Mouse (Mus musculus): ENCODE measurements around the gene Mphosph10. TPM values are rescaled to one million over a fixed set of nuclear protein-coding genes. Genes with fewer than 3 reads are reported as not detected.

Mphosph10 gene
- total and polyA plus RNA-seq, 3 experiments: 77.6 to 290 (median 87.9) TPM

DNA sequence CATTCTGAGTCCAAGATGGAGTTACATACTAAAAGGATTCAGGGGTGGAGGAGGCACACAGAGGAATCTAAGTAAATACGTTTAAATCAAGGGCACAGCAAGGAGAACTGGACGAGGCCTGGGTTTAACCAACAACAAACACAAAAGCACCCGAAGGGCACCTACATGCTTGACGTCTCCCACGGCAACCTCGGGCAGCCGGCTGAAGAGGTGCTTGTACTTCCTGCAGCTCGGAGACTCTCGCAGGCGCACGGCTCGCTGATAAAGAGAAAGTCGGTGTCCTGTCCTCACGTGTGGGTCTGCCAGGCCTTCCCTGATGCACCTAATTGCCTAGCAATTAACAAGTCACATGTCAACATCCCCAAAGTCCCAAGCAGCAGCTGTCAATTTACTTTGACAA, 37.9 kb downstream of the Mphosph10 start:
- Histone ChIP-seq H3K36me3 (ENCODE audit: control insufficient read depth in 1 of 2, insufficient read depth in 2 of 2, low read length in 2 of 2) (no peaks in the 10 kb centered on the region), H3K79me2 (ENCODE audit: control insufficient read depth, insufficient read depth, low read length, poor library complexity) (no peaks in the 10 kb centered on the region), H3K9me3 (replicated peaks; ENCODE audit: insufficient read depth, low read length) (no peaks in the 10 kb centered on the region), H3K4me1 (ENCODE audit: control insufficient read depth in 1 of 2, insufficient read depth in 2 of 2, low read length in 2 of 2) (no peaks in the 10 kb centered on the region), H3K4me3 (ENCODE audit: control insufficient read depth in 1 of 2, insufficient read depth in 1 of 2, low read depth in 2 of 2, low read length in 2 of 2) (no peak overlapping the region), H3K9ac (ENCODE audit: control insufficient read depth, low read depth, low read length, poor library complexity, severe bottlenecking) (no peak overlapping the region), H3K27ac (ENCODE audit: control insufficient read depth, low read depth, low read length) (no peak overlapping the region), H3K27me3 (ENCODE audit: control insufficient read depth in 1 of 2, insufficient read depth in 2 of 2, low read length in 2 of 2) (no peaks in the 10 kb centered on the region)
- DNase-seq (ENCODE audit: low read depth, low spot score): no peak
- no peak for TF ChIP-seq BHLHE40 (IDR thresholded peaks at IDR 0.05; ENCODE audit: borderline replicate concordance, low read depth, low read length)
- TF ChIP-seq JUND (IDR thresholded peaks at IDR 0.05; ENCODE audit: low read depth, low read length): no peak
- TF ChIP-seq GABPA (IDR thresholded peaks at IDR 0.05; ENCODE audit: low read depth, low read length): no peak
- TF ChIP-seq NRF1 (IDR thresholded peaks at IDR 0.05; ENCODE audit: insufficient read depth, low read depth, low read length, poor library complexity, severe bottlenecking): no peak
- TF ChIP-seq CHD1 (IDR thresholded peaks at IDR 0.05; ENCODE audit: low read depth, low read length): no peak
- no peak for TF ChIP-seq NELFE (IDR thresholded peaks at IDR 0.05; ENCODE audit: low read depth, low read length)
- no peak for TF ChIP-seq RAD21 (IDR thresholded peaks at IDR 0.05; ENCODE audit: low read depth, low read length)
- TF ChIP-seq EP300 (IDR thresholded peaks at IDR 0.05; ENCODE audit: low read depth in 1 of 2, low read length in 2 of 2): no peak
- TF ChIP-seq MAX (IDR thresholded peaks at IDR 0.05; ENCODE audit: low read length): no peak
- TF ChIP-seq MEF2A (IDR thresholded peaks at IDR 0.05; ENCODE audit: extremely low read depth, insufficient replicate concordance, low read depth, low read length, poor library complexity, severe bottlenecking): no peak
- TF ChIP-seq KAT2A (conservative IDR thresholded peaks at IDR 0.05; ENCODE audit: low read depth, low read length): no peak
- TF ChIP-seq GATA1 (IDR thresholded peaks at IDR 0.05; ENCODE audit: low read depth, low read length): no peak
- TF ChIP-seq ZKSCAN1 (IDR thresholded peaks at IDR 0.05; ENCODE audit: low read depth, low read length): no peak
- no peak for TF ChIP-seq HCFC1 (IDR thresholded peaks at IDR 0.05; ENCODE audit: low read depth, low read length)
- no peak for TF ChIP-seq MYC (IDR thresholded peaks at IDR 0.05; ENCODE audit: low read depth, low read length)
- TF ChIP-seq SMC3 (IDR thresholded peaks at IDR 0.05; ENCODE audit: low read depth, low read length): no peak
- no peak for TF ChIP-seq TBP (IDR thresholded peaks at IDR 0.05; ENCODE audit: low read depth, low read length)

DNA sequence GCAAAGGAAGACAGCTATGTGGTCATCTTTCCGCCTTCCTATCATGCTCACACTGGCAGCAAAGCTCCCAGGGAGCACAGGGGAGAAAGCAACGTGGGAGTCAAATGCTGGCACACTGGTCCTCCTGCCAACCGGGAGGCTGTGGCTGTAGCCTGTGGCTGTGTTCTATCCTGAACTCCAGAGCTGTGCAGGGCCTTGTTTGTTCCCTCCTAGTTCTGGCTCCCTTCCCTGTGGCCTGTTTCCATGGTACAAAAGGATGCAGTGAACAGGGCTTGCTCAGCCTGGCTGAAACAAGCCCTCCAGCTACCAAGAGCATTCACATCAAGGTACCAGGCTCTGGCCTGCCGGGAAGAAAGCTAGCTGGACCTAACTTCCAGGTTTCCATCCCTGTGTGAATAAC, 41.0 kb downstream of the Mphosph10 start:
- H3K79me2 ChIP-seq (ENCODE audit: control insufficient read depth, insufficient read depth, low read length, poor library complexity): no peaks in the 10 kb centered on the region
- no peaks in the 10 kb centered on the region for H3K4me1 ChIP-seq (ENCODE audit: control insufficient read depth in 1 of 2, insufficient read depth in 2 of 2, low read length in 2 of 2)
- H3K9ac ChIP-seq (ENCODE audit: control insufficient read depth, low read depth, low read length, poor library complexity, severe bottlenecking): no peak overlapping the region
- no peaks in the 10 kb centered on the region for H3K36me3 ChIP-seq (ENCODE audit: control insufficient read depth in 1 of 2, insufficient read depth in 2 of 2, low read length in 2 of 2)
- DNase-seq (ENCODE audit: low read depth, low spot score): no peak
- no peaks in the 10 kb centered on the region for H3K27me3 ChIP-seq (ENCODE audit: control insufficient read depth in 1 of 2, insufficient read depth in 2 of 2, low read length in 2 of 2)
- H3K27ac ChIP-seq (ENCODE audit: control insufficient read depth, low read depth, low read length): no peak overlapping the region
- H3K9me3 ChIP-seq (replicated peaks; ENCODE audit: insufficient read depth, low read length): no peaks in the 10 kb centered on the region
- no peak overlapping the region for H3K4me3 ChIP-seq (ENCODE audit: control insufficient read depth in 1 of 2, insufficient read depth in 1 of 2, low read depth in 2 of 2, low read length in 2 of 2)
- TF ChIP-seq MYC (IDR thresholded peaks at IDR 0.05; ENCODE audit: low read depth, low read length) (no peak), UBTF (IDR thresholded peaks at IDR 0.05; ENCODE audit: borderline replicate concordance, insufficient read depth, low read depth, low read length) (no peak), SMC3 (IDR thresholded peaks at IDR 0.05; ENCODE audit: low read depth, low read length) (no peak), HCFC1 (IDR thresholded peaks at IDR 0.05; ENCODE audit: low read depth, low read length) (no peak), ZNF384 (IDR thresholded peaks at IDR 0.05; ENCODE audit: low read depth, low read length) (no peak), GABPA (IDR thresholded peaks at IDR 0.05; ENCODE audit: low read depth, low read length) (no peak), POLR2A (IDR thresholded peaks at IDR 0.05; ENCODE audit: control insufficient read depth in 1 of 2, insufficient read depth in 1 of 2, low read depth in 1 of 2, low read length in 2 of 2, poor library complexity in 1 of 2) (no peak), ZMIZ1 (IDR thresholded peaks at IDR 0.05; ENCODE audit: low read depth, low read length) (no peak)

All from MEL (cell line).